Mouse (Mus musculus) megakaryocyte, embryonic 14.5 days (primary cell): ENCODE data around the gene Polr1d.

Experiments used
- FLI1 ChIP-seq: IDR thresholded peaks from 2 replicates; pipeline ENCODE4 v1.6.1; 2012; ENCODE audit warnings: low read length, inconsistent platforms, mixed read lengths
- GATA1 ChIP-seq: IDR thresholded peaks from 3 replicates; pipeline ENCODE4 v1.6.1; 2012; ENCODE audit warnings: mixed read lengths, low read length, inconsistent platforms, borderline replicate concordance

- TF ChIP-seq GATA1: no peak
- no peak for TF ChIP-seq FLI1
Observed at GRCm38 (mm10) chr5:147036028-147036427, 40.8 kb upstream of the Polr1d start.
